Comparison of ENCODE assay signal across 22 mouse cellular contexts in the genomic region with DNA sequence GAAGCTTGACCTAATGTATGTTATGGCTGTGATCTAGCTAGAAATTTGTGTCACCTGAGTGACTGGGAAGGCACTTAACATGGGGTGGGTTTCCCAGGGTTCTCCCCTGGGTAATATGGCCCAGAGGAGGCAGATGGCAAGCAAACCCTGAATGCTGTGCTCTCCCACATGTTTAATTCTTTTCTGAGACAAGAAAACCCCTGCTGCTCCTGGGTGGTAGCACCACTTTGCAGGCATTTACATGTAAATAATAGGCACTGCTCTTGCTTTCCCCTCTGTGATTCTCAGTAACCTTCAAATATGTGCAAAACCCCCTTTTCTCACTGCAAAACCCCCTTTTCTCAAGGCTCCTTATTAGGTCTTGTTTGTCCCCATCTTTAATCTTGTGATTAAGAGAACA.
"Had no signal": no experiment of that assay in that cellular context is flagged by ENCODE, and none has a peak within 500 bp of the region (broad histone marks: within the 10 kb centered on the region; RNA-seq: fewer than 3 reads in every experiment).

No protein-coding gene starts in this region.

- H3K27me3 ChIP-seq: kidney, embryonic 15.5 days; limb, embryonic 12.5 days; limb, embryonic 15.5 days; lung, embryonic 15.5 days; megakaryocyte, embryonic 14.5 days had no signal

- ATAC-seq: midbrain, embryonic 16.5 days had no signal

- H3K36me3 ChIP-seq: kidney, embryonic 15.5 days; limb, embryonic 12.5 days; limb, embryonic 15.5 days; lung, embryonic 15.5 days; midbrain, embryonic 10.5 days had no signal

- H3K4me1 ChIP-seq: kidney, embryonic 15.5 days; limb, embryonic 12.5 days; limb, embryonic 15.5 days; lung, embryonic 15.5 days; megakaryocyte, embryonic 14.5 days had no signal

- DNase-seq: kidney, adult 11 months; kidney, adult 8-10 months; kidney, postnatal 10 days; kidney, postnatal 36 days; layer of hippocampus, postnatal 36 days; left cerebral cortex, postnatal 4 days; lung, adult 18-20 months; lung, postnatal 10 days; lung, postnatal 36 days; thymus, adult 18-20 months; thymus, postnatal 14 days; thymus, postnatal 4 days had no signal

- H3K27ac ChIP-seq: kidney, embryonic 15.5 days; left cerebral cortex, adult 2 months; limb, embryonic 12.5 days; limb, embryonic 15.5 days; liver, embryonic 14.5 days; lung, embryonic 15.5 days; midbrain, embryonic 10.5 days had no signal

- H3K9me3 ChIP-seq: kidney, embryonic 15.5 days; limb, embryonic 12.5 days; limb, embryonic 15.5 days; lung, embryonic 15.5 days; midbrain, embryonic 10.5 days had no signal

- H3K4me3 ChIP-seq: kidney, embryonic 15.5 days; left cerebral cortex, adult 2 months; limb, embryonic 12.5 days; limb, embryonic 15.5 days; lung, embryonic 15.5 days; megakaryocyte, embryonic 14.5 days; midbrain, embryonic 10.5 days had no signal

- H3K9ac ChIP-seq: kidney, embryonic 15.5 days; limb, embryonic 12.5 days; limb, embryonic 15.5 days; liver, embryonic 14.5 days; lung, embryonic 15.5 days had no signal

- H3K4me2 ChIP-seq: kidney, embryonic 15.5 days; limb, embryonic 12.5 days; limb, embryonic 15.5 days; liver, embryonic 11.5 days; lung, embryonic 15.5 days had no signal
